Mouse (Mus musculus): ENCODE results near the gene Lrrk1.
"Not testable (repeated sequence)": the region's sequence is repeated elsewhere in the genome, so short reads cannot be mapped to it uniquely, and the experiment has no call there.

Gene Lrrk1

DNA sequence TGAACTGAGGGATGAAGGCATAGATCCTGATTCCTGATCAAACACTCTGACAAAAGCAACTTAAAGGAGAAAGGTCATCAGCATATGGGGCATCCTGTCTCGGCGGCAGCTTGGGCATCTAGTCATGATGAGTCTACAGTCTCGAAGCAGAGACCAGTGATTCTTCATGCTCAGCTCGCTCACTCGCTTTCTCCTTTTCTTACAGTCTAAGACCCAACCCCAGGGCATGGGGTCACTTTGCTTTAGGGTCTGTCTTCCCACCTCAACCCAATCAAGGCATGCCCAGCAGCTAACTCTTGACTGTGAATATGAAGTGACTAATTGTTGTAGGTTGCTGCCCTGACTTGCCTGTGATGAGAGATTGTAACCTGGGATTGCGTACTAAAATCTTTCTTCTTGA is 163.6 kb downstream of the Lrrk1 start:
- DNase-seq (ENCODE audit: low spot score): no peak

DNA sequence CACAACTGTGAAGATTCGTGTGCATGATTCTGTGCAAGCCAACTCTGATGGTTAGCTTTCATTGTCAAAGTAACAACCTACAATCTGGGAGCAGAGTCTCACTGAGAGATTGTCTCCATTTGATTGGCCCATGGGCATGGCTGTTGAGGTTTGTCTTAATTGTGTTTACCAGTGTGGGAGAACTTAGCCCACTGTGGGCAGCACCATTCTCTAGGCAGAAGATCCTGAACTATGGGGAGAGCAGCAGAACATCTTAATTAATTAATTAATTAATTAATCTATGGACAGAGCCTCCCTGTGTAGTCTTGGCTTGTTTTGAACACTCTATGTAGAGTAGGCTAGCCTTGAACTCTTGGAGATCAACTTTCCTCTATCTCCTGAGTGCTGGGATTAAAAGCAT is 164.4 kb downstream of the Lrrk1 start:
- DNase-seq (ENCODE audit: low spot score): no peak

- no peak for DNase-seq (ENCODE audit: low spot score)
Observed at GRCm38 (mm10) chr7:66222621-66223091, 165.5 kb downstream of the Lrrk1 start.

GRCm38 (mm10) chr7:66219794-66220227 is 168.3 kb downstream of the Lrrk1 start:
- no peak for DNase-seq (ENCODE audit: low spot score)

GRCm38 (mm10) chr7:66219028-66219793 is 168.9 kb downstream of the Lrrk1 start:
- DNase-seq (ENCODE audit: low spot score): no peak

DNA sequence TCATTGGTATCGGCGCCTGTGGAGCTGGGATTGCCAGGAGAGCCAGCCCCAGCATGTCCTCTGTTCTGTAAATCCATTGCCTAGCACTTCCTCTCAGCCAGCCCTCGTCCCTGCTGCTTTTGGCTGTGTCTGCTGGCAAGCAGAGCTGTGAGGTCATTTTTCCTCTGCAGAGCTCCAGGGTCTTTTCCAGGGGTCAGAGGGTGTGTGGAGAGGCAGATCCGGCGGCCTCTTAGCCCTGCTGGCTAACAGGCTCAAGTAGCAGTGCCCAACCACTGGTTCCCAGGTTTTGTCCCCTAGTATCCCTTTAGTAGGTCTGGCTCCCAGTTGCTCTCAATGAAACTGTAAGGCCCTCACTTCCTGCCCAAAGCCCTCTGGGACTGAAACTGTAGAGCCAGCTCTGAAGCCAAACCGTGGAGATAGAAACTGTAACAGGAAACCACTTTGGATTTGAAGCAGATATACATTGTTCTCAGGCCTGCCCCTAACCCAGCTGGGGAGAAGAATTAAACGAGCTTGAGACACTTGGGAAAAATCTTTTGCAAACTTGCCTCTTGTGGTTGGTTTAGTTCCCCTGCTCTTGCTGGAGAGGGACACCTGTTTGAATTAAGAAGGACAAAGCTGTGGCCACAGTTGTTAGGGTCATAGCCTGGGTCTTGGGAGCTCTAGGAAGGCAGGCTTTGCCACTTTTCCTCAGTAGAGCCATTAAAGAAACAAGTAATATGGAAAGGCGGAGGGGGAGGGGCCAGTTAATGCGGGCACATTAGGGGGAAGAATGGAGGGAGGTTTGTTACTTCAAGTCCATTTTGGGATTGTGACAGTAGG is 169.7 kb downstream of the Lrrk1 start:
- DNase-seq (ENCODE audit: low spot score): peak; percentile 49

GRCm38 (mm10) chr7:66217531-66218094 is 170.5 kb downstream of the Lrrk1 start:
- DNase-seq (ENCODE audit: low spot score): no peak

DNA sequence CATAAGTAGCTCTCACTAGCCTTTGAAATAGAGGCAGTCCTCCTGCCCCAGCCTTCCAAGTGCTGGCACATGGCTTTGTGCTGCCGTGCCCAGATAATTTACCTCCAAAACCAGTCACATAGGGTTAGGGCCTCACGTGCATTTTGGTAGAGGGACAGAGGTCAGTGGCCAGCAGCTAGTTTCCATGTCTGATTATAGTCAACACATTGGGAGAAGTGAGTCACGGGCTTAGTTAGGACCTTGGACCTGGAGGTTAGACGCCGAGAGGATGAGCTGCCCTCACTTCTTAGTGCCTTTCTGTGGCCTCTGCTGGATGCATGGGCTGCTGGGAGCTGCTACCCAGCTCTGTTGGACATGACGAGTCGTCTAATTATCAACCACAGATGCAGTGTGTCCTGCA is 171.1 kb downstream of the Lrrk1 start:
- no peak for DNase-seq (ENCODE audit: low spot score)

GRCm38 (mm10) chr7:66215911-66216310 is 172.2 kb downstream of the Lrrk1 start:
- DNase-seq (ENCODE audit: low spot score): no peak

DNA sequence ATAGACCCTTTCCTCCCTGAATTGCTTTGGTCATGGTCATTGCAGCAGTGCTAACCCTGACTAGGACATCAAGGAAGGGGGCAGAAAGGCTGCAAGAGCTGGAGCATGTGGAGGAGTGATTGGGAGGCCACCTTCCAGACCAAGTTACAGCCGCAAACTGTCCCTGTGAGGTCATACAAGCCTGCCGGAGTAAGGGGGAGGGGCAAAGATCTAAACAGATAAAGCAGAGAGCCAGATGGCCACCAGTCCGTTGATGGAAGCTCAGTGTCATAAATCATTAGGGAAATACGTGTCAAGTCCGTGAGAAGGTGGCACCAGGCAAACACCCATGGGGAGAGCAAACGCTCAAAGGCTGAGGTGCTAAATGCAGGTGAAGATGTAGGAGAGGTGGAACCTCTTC is 173.7 kb downstream of the Lrrk1 start:
- peak; percentile 79 for DNase-seq (ENCODE audit: low spot score)

GRCm38 (mm10) chr7:66212887-66213286 is 175.3 kb downstream of the Lrrk1 start:
- no peak for DNase-seq (ENCODE audit: low spot score)

DNA sequence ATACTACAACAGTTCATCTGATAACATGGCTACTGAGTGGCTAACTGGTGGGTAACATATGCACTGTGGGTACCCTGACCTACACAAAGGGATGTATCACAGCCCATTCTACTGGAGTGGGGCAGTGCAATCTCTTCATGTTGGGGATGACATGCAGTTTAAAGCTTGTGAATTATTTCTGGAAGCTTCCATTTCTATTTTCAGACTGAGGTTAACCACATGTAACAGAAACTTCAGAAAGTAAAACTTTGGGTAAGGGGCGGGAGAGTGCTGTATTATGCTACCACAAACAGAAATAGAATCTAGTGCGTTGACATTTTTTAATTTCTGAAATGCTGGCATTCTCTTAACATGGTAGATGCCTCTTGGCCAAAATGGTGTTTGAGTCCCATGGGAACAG is 178.2 kb downstream of the Lrrk1 start:
- DNase-seq (ENCODE audit: low spot score): no peak

- DNase-seq (ENCODE audit: low spot score): no peak
Observed at GRCm38 (mm10) chr7:66201657-66202056, 186.5 kb downstream of the Lrrk1 start.

- DNase-seq (ENCODE audit: low spot score): no peak
Observed at GRCm38 (mm10) chr7:66200791-66201450, 187.2 kb downstream of the Lrrk1 start.

DNA sequence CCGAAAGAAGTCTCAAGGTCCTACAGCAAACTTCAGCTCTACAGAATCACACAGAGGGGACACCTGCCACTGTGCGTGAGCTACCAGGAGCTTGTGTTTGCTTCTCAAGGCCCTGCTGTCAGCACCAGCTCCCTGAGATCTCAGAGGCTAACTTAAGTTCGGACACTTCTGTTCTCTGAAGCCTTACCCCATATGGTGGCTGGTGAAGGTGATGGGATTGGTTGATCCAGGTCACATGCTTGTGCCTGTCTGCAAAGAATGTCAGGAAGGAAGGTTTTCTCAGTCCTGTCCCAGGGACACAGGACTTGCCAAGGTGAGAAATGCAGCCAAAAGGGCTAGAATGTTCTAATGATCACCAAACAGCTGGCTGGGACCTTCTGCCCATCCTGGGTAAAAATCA is 187.8 kb downstream of the Lrrk1 start:
- no peak for DNase-seq (ENCODE audit: low spot score)

DNA sequence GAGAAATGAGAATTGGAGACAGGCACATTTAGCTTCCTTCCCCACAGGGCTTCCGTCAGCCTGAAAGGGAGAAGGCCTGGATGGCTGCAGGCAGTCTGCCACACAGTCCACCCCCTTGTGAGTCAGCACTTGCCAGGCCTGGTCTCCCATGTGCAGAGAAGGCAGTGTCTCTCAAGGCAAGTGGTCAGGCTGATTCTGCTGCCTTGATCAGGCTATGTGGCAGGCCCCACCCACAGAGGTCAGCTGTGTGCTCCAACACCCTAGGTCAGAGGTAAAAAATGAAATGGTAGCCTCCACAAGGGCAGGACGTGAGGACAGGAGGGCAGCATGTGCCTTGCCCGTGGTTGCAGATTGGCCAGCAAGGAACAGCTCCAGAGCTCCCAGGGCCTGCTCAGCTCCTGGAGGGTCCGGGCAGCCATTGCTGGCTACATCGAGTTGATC is 188.7 kb downstream of the Lrrk1 start:
- peak; percentile 71 for DNase-seq (ENCODE audit: low spot score)

GRCm38 (mm10) chr7:66198416-66198815 is 189.7 kb downstream of the Lrrk1 start:
- DNase-seq (ENCODE audit: low spot score): no peak

DNA sequence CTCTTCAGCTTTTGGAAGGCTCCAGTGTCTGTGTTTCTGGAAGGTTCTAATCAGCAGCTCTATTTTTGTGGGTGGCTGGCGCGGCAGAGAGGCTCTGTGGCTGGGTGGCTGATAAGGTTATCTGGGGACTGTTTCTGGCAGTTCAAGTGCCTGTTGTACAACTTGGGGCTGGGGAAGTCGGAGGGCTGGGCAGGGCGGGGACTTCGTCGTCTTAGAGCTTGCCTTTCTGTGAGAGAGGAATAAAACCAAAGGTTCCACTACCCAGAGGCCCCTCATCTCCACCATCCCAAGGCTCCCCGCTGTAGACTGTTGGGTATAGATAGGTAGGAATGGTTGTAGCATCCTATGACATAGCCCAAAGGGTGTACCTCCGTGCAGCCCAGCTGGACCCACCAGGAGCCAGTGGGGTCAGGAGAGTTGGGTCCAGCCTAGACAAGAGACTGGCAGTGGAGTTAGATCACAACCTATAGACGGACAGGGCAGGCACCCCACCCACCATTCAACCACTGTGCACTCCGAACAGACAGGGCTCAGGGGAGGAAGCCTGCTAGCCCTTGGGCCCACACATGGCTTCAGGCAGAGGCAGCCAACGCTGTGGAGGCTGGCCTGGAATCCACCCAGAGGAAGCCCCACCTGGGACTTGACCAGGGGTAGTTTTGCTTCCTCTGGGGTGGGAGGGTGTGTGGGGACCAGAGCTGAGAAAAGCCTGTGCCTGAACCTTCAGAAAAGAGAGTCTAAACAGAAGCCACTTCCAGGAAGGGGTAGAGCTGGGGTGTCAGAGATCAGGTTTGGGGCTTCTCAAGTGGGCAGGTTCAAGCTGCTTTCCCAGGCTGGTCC is 191.3 kb downstream of the Lrrk1 start:
- no peak for DNase-seq (ENCODE audit: low spot score)

- no peak for DNase-seq (ENCODE audit: low spot score)
Observed at GRCm38 (mm10) chr7:66195881-66196280, 192.3 kb downstream of the Lrrk1 start.

GRCm38 (mm10) chr7:66194511-66194910 is 193.6 kb downstream of the Lrrk1 start:
- DNase-seq (ENCODE audit: low spot score): no peak

- not testable (repeated sequence) for DNase-seq (ENCODE audit: low spot score)
Observed at GRCm38 (mm10) chr7:66190385-66190784, 197.8 kb downstream of the Lrrk1 start.
